Mouse (Mus musculus): ENCODE data around the gene Olfr705. TPM values are rescaled to one million over a fixed set of nuclear protein-coding genes. Genes with fewer than 3 reads are reported as not detected.
"Not testable (repeated sequence)": the region's sequence is repeated elsewhere in the genome, so short reads cannot be mapped to it uniquely, and the experiment has no call there.

Olfr705 gene
- polyA plus RNA-seq (2015; fragmentation: Nextera tagmentation; extraction: Ambion mirVana) = not detected in 2 replicates

DNA sequence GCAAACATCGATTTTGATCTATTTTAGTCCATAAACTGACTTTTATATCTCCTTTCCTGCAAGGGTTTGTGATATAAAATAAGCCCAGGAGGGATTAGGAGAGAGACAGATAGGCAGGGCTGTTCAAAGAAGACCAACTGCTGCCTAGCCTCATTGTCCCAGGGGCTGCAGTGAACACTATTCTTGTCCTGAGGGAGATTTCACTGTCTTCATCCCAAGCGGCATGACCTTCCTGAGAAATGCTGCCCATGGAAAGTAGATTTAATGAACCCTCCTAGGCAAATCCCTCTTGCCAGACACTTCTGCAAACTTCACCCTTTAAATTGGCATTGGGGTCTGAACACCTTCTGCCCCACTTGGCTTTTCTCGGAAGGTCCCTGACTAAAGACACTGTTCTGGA is at the start of gene Olfr705:
TSS of gene Olfr705 (minus strand) at position 101 of the 400 bp plus-strand sequence.
- Histone ChIP-seq H3K36me3 (no peaks in the 10 kb centered on the region), H3K4me2 (no peak within 1 kb of the TSS), H3K27me3 (replicated peaks) (no peaks in the 10 kb centered on the region), H3K27ac (replicated peaks) (no peak within 1 kb of the TSS), H3K9me3 (replicated peaks) (no peaks in the 10 kb centered on the region), H3K9ac (replicated peaks) (no peak within 1 kb of the TSS), H3K4me1 (no peaks in the 10 kb centered on the region), H3K4me3 (replicated peaks) (no peak within 1 kb of the TSS)
- 81% methylated on average over 3 of the region's 3 CpGs for WGBS
- ATAC-seq (ENCODE audit: low FRiP score) = no peak

GRCm38 (mm10) chr7:106920961-106921360 is 44.3 kb upstream of the Olfr705 start:
- H3K4me2 ChIP-seq; H3K9ac ChIP-seq (replicated peaks); H3K36me3 ChIP-seq; H3K9me3 ChIP-seq (replicated peaks); H3K27me3 ChIP-seq (replicated peaks); H3K4me3 ChIP-seq (replicated peaks); ATAC-seq (ENCODE audit: low FRiP score); H3K4me1 ChIP-seq; H3K27ac ChIP-seq (replicated peaks): not testable (repeated sequence)
- 92% methylated on average over 7 of the region's 7 CpGs for WGBS

- WGBS = 78% methylated on average over 2 of the region's 2 CpGs
Observed at GRCm38 (mm10) chr7:106907676-106908075, 31.0 kb upstream of the Olfr705 start, which contains the start of gene Olfr1532-ps1. Olfr1532-ps1 (plus strand) TSS chr7:106908001.

DNA sequence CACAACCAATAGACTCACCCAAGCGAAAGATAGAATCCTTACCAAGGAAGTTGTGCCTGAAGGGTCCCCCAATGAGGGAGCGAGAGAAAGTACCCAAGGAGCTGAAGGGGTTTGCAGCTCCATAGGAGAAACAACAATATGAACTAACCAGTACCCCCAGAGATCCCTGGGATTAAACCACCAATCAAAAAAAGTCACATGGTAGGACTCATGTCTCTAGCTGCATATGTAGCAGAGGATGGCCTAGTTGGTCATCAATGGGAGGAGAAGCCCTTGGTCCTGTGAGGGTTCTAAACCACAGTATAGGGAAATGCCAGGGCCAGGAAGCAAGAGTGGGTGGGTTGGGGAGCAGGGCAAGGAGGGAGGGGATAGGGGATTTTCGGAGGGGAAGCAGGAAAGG is 24.4 kb upstream of the Olfr705 start, which contains the start of gene Olfr707:
TSS of gene Olfr707 (minus strand) at position 101 of the 400 bp plus-strand sequence.
- not testable (repeated sequence) for H3K4me3 ChIP-seq (replicated peaks); H3K9ac ChIP-seq (replicated peaks); H3K27ac ChIP-seq (replicated peaks); H3K4me1 ChIP-seq; H3K9me3 ChIP-seq (replicated peaks); H3K36me3 ChIP-seq; ATAC-seq (ENCODE audit: low FRiP score); H3K27me3 ChIP-seq (replicated peaks); H3K4me2 ChIP-seq
- 89% methylated on average over 3 of the region's 3 CpGs for WGBS

More at GRCm38 (mm10) chr7:106907676-106908075, 31.0 kb upstream of the Olfr705 start, which contains the start of gene Olfr1532-ps1:
- H3K9me3 ChIP-seq (replicated peaks) = no peaks in the 10 kb centered on the region
- no peaks in the 10 kb centered on the region for H3K4me1 ChIP-seq
- no peak within 1 kb of the TSS for H3K4me2 ChIP-seq
- no peak within 1 kb of the TSS for H3K27ac ChIP-seq (replicated peaks)
- no peak within 1 kb of the TSS for H3K4me3 ChIP-seq (replicated peaks)
- H3K36me3 ChIP-seq = no peaks in the 10 kb centered on the region
- H3K27me3 ChIP-seq (replicated peaks) = no peaks in the 10 kb centered on the region
- no peak for ATAC-seq (ENCODE audit: low FRiP score)
- H3K9ac ChIP-seq (replicated peaks) = no peak within 1 kb of the TSS

- Histone ChIP-seq H3K4me2 (no peak within 1 kb of the TSS), H3K9ac (replicated peaks) (no peak within 1 kb of the TSS), H3K27me3 (replicated peaks) (no peaks in the 10 kb centered on the region), H3K36me3 (no peaks in the 10 kb centered on the region), H3K4me1 (no peaks in the 10 kb centered on the region), H3K27ac (replicated peaks) (no peak within 1 kb of the TSS), H3K9me3 (replicated peaks) (no peaks in the 10 kb centered on the region), H3K4me3 (replicated peaks) (no peak within 1 kb of the TSS)
- 89% methylated on average over 2 of the region's 2 CpGs for WGBS
- ATAC-seq (ENCODE audit: low FRiP score) = no peak
Observed at GRCm38 (mm10) chr7:106888062-106888461, 11.4 kb upstream of the Olfr705 start, which contains the start of gene Olfr706. Olfr706 (minus strand) TSS chr7:106888162.

GRCm38 (mm10) chr7:106862885-106863284 is 13.8 kb downstream of the Olfr705 start, which contains the start of gene Olfr704:
Olfr704 (plus strand) TSS chr7:106863185.
- no peak within 1 kb of the TSS for H3K4me3 ChIP-seq (replicated peaks)
- H3K4me2 ChIP-seq = no peak within 1 kb of the TSS
- H3K9me3 ChIP-seq (replicated peaks) = no peaks in the 10 kb centered on the region
- H3K4me1 ChIP-seq = no peaks in the 10 kb centered on the region
- H3K9ac ChIP-seq (replicated peaks) = no peak within 1 kb of the TSS
- no peaks in the 10 kb centered on the region for H3K27me3 ChIP-seq (replicated peaks)
- no peaks in the 10 kb centered on the region for H3K36me3 ChIP-seq
- H3K27ac ChIP-seq (replicated peaks) = no peak within 1 kb of the TSS
- no peak for ATAC-seq (ENCODE audit: low FRiP score)

DNA sequence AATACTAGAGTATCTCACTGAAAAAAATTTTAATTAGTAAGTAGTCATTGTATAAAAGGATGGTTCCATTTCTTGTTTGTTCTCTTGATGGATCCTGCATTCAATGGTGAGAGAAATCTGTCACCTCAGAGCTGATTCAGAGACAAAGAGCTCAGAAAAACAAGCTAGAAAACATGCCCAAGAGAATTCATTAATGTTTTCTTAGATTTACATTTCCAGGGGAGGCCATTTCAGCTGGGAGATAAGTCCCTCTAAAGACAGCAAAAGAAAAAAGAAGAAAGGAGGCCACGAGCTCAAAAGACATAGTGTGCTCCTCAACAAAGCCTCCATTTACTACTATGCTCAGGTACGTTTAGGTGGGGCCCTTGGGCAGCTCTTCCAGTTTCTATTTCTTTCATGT is 33.6 kb downstream of the Olfr705 start, which contains the start of gene Olfr703:
TSS of gene Olfr703 (plus strand) at position 301 of the 400 bp plus-strand sequence.
- Histone ChIP-seq H3K4me3 (replicated peaks) (no peak within 1 kb of the TSS), H3K9ac (replicated peaks) (no peak within 1 kb of the TSS), H3K36me3 (no peaks in the 10 kb centered on the region), H3K9me3 (replicated peaks) (no peaks in the 10 kb centered on the region), H3K4me2 (no peak within 1 kb of the TSS), H3K27ac (replicated peaks) (no peak within 1 kb of the TSS), H3K4me1 (no peaks in the 10 kb centered on the region), H3K27me3 (replicated peaks) (no peaks in the 10 kb centered on the region)
- WGBS = 77% methylated on average over 2 of the region's 2 CpGs
- ATAC-seq (ENCODE audit: low FRiP score) = no peak

- Histone ChIP-seq H3K4me2 (no peak within 1 kb of the TSS), H3K9me3 (replicated peaks) (no peaks in the 10 kb centered on the region), H3K27ac (replicated peaks) (no peak within 1 kb of the TSS), H3K27me3 (replicated peaks) (no peaks in the 10 kb centered on the region), H3K36me3 (no peaks in the 10 kb centered on the region), H3K4me3 (replicated peaks) (no peak within 1 kb of the TSS), H3K9ac (replicated peaks) (no peak within 1 kb of the TSS), H3K4me1 (no peaks in the 10 kb centered on the region)
- ATAC-seq (ENCODE audit: low FRiP score) = no peak
Observed at GRCm38 (mm10) chr7:106833793-106834192, 42.9 kb downstream of the Olfr705 start, which contains the start of gene Olfr702. Olfr702 (minus strand) TSS chr7:106833893.

Other genes with a start within 250 kb of the Olfr705 start
- gene Olfr693, start 196.3 kb downstream of the Olfr705 start, polyA plus RNA-seq (2015; fragmentation: Nextera tagmentation; extraction: Ambion mirVana) = not detected in 2 replicates
- not detected in 2 replicates for gene Olfr694, start 185.1 kb downstream of the Olfr705 start, polyA plus RNA-seq (2015; fragmentation: Nextera tagmentation; extraction: Ambion mirVana)
- gene Olfr695, start 160.5 kb downstream of the Olfr705 start, polyA plus RNA-seq (2015; fragmentation: Nextera tagmentation; extraction: Ambion mirVana) = not detected in 2 replicates
- gene Olfr697, start 134.4 kb downstream of the Olfr705 start, polyA plus RNA-seq (2015; fragmentation: Nextera tagmentation; extraction: Ambion mirVana) = not detected in 2 replicates
- gene Olfr698, start 121.5 kb downstream of the Olfr705 start, polyA plus RNA-seq (2015; fragmentation: Nextera tagmentation; extraction: Ambion mirVana) = not detected in 2 replicates
- not detected in 2 replicates for gene Olfr699, start 83.7 kb downstream of the Olfr705 start, polyA plus RNA-seq (2015; fragmentation: Nextera tagmentation; extraction: Ambion mirVana)
- gene Olfr700, start 68.1 kb downstream of the Olfr705 start, polyA plus RNA-seq (2015; fragmentation: Nextera tagmentation; extraction: Ambion mirVana) = 0.22 TPM in 1 of 2 replicates, not detected in the other
- not detected in 2 replicates for gene Olfr701, start 62.8 kb downstream of the Olfr705 start, polyA plus RNA-seq (2015; fragmentation: Nextera tagmentation; extraction: Ambion mirVana)
- not detected in 2 replicates for gene Olfr702, start 43.0 kb downstream of the Olfr705 start, polyA plus RNA-seq (2015; fragmentation: Nextera tagmentation; extraction: Ambion mirVana)
- not detected in 2 replicates for gene Olfr703, start 33.5 kb downstream of the Olfr705 start, polyA plus RNA-seq (2015; fragmentation: Nextera tagmentation; extraction: Ambion mirVana)
- gene Olfr704, start 13.7 kb downstream of the Olfr705 start, polyA plus RNA-seq (2015; fragmentation: Nextera tagmentation; extraction: Ambion mirVana) = not detected in 2 replicates
- gene Olfr706, start 11.3 kb upstream of the Olfr705 start, polyA plus RNA-seq (2015; fragmentation: Nextera tagmentation; extraction: Ambion mirVana) = not detected in 2 replicates
- not detected in 2 replicates for gene Olfr707, start 24.4 kb upstream of the Olfr705 start, polyA plus RNA-seq (2015; fragmentation: Nextera tagmentation; extraction: Ambion mirVana)
- gene Olfr1532-ps1, start 31.1 kb upstream of the Olfr705 start, polyA plus RNA-seq (2015; fragmentation: Nextera tagmentation; extraction: Ambion mirVana) = not detected in 2 replicates
- gene Olfr709-ps1, start 55.3 kb upstream of the Olfr705 start, polyA plus RNA-seq (2015; fragmentation: Nextera tagmentation; extraction: Ambion mirVana) = not detected in 2 replicates
- gene Olfr710, start 71.4 kb upstream of the Olfr705 start, polyA plus RNA-seq (2015; fragmentation: Nextera tagmentation; extraction: Ambion mirVana) = not detected in 2 replicates
- gene Olfr6, start 87.0 kb upstream of the Olfr705 start, polyA plus RNA-seq (2015; fragmentation: Nextera tagmentation; extraction: Ambion mirVana) = not detected in 2 replicates
- gene Olfr711, start 98.6 kb upstream of the Olfr705 start, polyA plus RNA-seq (2015; fragmentation: Nextera tagmentation; extraction: Ambion mirVana) = not detected in 2 replicates
- gene Olfr2, start 129.2 kb upstream of the Olfr705 start, polyA plus RNA-seq (2015; fragmentation: Nextera tagmentation; extraction: Ambion mirVana) = not detected in 2 replicates
- not detected in 2 replicates for gene Olfr713, start 154.3 kb upstream of the Olfr705 start, polyA plus RNA-seq (2015; fragmentation: Nextera tagmentation; extraction: Ambion mirVana)
- not detected in 2 replicates for gene Olfr714, start 194.1 kb upstream of the Olfr705 start, polyA plus RNA-seq (2015; fragmentation: Nextera tagmentation; extraction: Ambion mirVana)
- gene Olfr17, start 216.3 kb upstream of the Olfr705 start, polyA plus RNA-seq (2015; fragmentation: Nextera tagmentation; extraction: Ambion mirVana) = not detected in 2 replicates
- gene Olfr715b, start 233.5 kb upstream of the Olfr705 start, polyA plus RNA-seq (2015; fragmentation: Nextera tagmentation; extraction: Ambion mirVana) = not detected in 2 replicates